8 mouse cellular contexts compared by ENCODE assay signal in the genomic region with DNA sequence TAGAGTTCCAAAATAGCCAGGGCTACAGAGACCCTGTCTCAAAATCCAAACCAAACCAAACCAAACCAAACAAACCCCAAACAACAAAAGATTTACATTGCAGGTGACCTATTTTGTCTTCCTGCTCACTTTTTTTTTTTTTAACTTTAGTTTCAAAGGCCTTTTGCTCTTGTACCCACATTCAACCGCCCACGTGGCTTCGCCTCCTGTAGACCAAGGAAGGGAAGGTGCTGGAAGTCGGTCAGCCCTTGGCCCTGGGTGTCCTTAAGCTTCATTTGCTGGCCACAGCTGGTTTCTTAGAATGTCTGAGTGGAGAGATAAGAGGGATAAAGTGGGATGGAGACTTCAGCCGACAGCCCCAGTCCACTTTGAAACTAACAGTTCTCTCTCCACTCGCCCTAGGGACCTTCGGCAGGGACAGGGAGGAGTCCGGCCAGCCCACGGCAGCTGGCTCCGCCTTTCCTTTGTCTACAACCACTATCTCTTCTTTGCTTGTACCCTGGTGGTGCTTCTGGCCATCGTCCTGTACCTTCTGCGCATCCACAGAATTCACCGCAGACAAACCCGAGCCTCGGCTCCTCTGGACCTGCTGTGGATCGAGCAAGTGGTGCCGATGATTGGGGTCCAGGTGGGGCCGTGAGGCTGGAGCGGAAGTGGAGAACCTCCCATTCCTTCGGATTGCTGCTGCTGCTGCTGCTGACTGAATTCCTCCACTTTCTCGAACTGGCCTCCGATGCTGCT. TPM values are rescaled to one million over a fixed set of nuclear protein-coding genes. Genes with fewer than 3 reads are reported as not detected.
DNase-seq lines count a peak whose midpoint lies in the region; ATAC-seq lines count a peak whose summit lies in the region.

No protein-coding gene starts in this region.

- peak overlapping the region; percentile 18 for H3K4me3 ChIP-seq in midbrain, embryonic 14.5 days (replicated peaks; ENCODE audit: low read depth, low read length)

- no peaks in the 10 kb centered on the region for H3K4me1 ChIP-seq in midbrain, embryonic 14.5 days (ENCODE audit: control insufficient read depth, insufficient read depth, low read length)

- no peaks in the 10 kb centered on the region for H3K9me3 ChIP-seq in midbrain, embryonic 14.5 days (ENCODE audit: control insufficient read depth, low read length)

- no peaks in the 10 kb centered on the region for H3K27me3 ChIP-seq in midbrain, embryonic 14.5 days (ENCODE audit: control insufficient read depth, insufficient read depth, low read length)

- H3K9ac ChIP-seq in midbrain, embryonic 14.5 days (replicated peaks; ENCODE audit: low read length): no peak overlapping the region; the same call in 1 of the 2 replicates

- peak; percentile 20 to 27 for DNase-seq in adrenal gland, postnatal 36 days
- no peak for DNase-seq in adrenal gland, postnatal 4 days (ENCODE audit: low spot score in 2 of 2)
- DNase-seq in embryo, embryonic 10 days (ENCODE audit: low spot score): peak; percentile 52
- peak; percentile 46 for DNase-seq in heart, postnatal 4 days
- no peak for DNase-seq in midbrain, embryonic 14.5 days
- DNase-seq in left cerebral cortex, postnatal 4 days: no peak
- DNase-seq in layer of hippocampus, adult 8-10 months (ENCODE audit: low spot score in 2 of 2): no peak
- no peak for DNase-seq in left cerebral cortex, adult 9 months (ENCODE audit: low spot score in 2 of 2)

- H3K36me3 ChIP-seq in midbrain, embryonic 14.5 days (ENCODE audit: control insufficient read depth, insufficient read depth, low read length): peaks cover 54% of the 10 kb centered on the region

- intact Hi-C loops in left cerebral cortex, postnatal 4 days (cut with DNase I): loop anchor here (10.0 kb wide), 1 partner anchor 365 kb away; no protein-coding TSS in a partner anchor

- no peak for ATAC-seq in midbrain, embryonic 14.5 days (ENCODE audit: low FRiP score, low TSS enrichment)

- 43% methylated on average over 22 of the region's 22 CpGs for WGBS in midbrain, embryonic 14.5 days

- 0 out of 2 replicates have a peak overlapping the region, but pooled peaks have one; percentile 13 for H3K27ac ChIP-seq in midbrain, embryonic 14.5 days (replicated peaks; ENCODE audit: low read depth, low read length)

- H3K4me2 ChIP-seq in midbrain, embryonic 14.5 days (ENCODE audit: low read length): peak overlapping the region; percentile 48

RNA-seq across cellular contexts. Expression of gene Cutc, which starts 23.3 kb away (rescaled TPM):
- 10 to 100 TPM in 1 of 2 experiments, 1 to 10 TPM in 1; 7.5 to 14.7 TPM for total RNA-seq in adrenal gland, postnatal 36 days (2021)
- 10 to 100 TPM; 14.1 to 15.3 TPM for total RNA-seq in adrenal gland, postnatal 4 days (2021)
- total RNA-seq in heart, postnatal 4 days (2021): 1 to 10 TPM; 8.2 to 8.3 TPM
- 7.6 and 10.6 TPM in 2 replicates for polyA plus RNA-seq in midbrain, embryonic 14.5 days (2014; fragmentation: Nextera tagmentation; extraction: Ambion mirVana)
- 1 to 10 TPM; 2.2 to 4.3 TPM for total RNA-seq in left cerebral cortex, postnatal 4 days (2021)
- 1 to 10 TPM; 5.8 to 8.2 (median 7.7) TPM for total RNA-seq in layer of hippocampus, adult 8-10 months (2022)

RNA-seq across cellular contexts. Expression of gene Cox15, which starts 23.3 kb away (rescaled TPM):
- 10 to 100 TPM; 35.3 to 43.6 TPM for total RNA-seq in adrenal gland, postnatal 36 days (2021)
- 10 to 100 TPM; 41.0 to 45.9 TPM for total RNA-seq in adrenal gland, postnatal 4 days (2021)
- total RNA-seq in heart, postnatal 4 days (2021): 10 to 100 TPM; 35.7 to 36.0 TPM
- polyA plus RNA-seq in midbrain, embryonic 14.5 days (2014; fragmentation: Nextera tagmentation; extraction: Ambion mirVana): 8.4 and 10.6 TPM in 2 replicates
- total RNA-seq in left cerebral cortex, postnatal 4 days (2021): 10 to 100 TPM; 17.6 to 18.3 TPM
- 10 to 100 TPM; 13.6 to 24.6 (median 14.7) TPM for total RNA-seq in layer of hippocampus, adult 8-10 months (2022)

RNA-seq across cellular contexts. Expression of gene Entpd7, which starts 40.0 kb away (rescaled TPM):
- 10 to 100 TPM; 21.2 to 27.1 TPM for total RNA-seq in adrenal gland, postnatal 36 days (2021)
- 10 to 100 TPM; 20.9 to 24.6 TPM for total RNA-seq in adrenal gland, postnatal 4 days (2021)
- total RNA-seq in heart, postnatal 4 days (2021): 1 to 10 TPM; 6.5 to 6.9 TPM
- 10.3 and 10.5 TPM in 2 replicates for polyA plus RNA-seq in midbrain, embryonic 14.5 days (2014; fragmentation: Nextera tagmentation; extraction: Ambion mirVana)
- 10 to 100 TPM; 26.2 to 26.3 TPM for total RNA-seq in left cerebral cortex, postnatal 4 days (2021)
- 10 to 100 TPM; 16.6 to 22.6 (median 19.3) TPM for total RNA-seq in layer of hippocampus, adult 8-10 months (2022)

RNA-seq across cellular contexts. Expression of gene Abcc2, which starts 52.5 kb away (rescaled TPM):
- total RNA-seq in adrenal gland, postnatal 36 days (2021): under 1 TPM; 0.10 to 0.30 TPM
- 1 to 10 TPM; 2.6 to 9.8 TPM for total RNA-seq in adrenal gland, postnatal 4 days (2021)
- not detected for total RNA-seq in heart, postnatal 4 days (2021)
- polyA plus RNA-seq in midbrain, embryonic 14.5 days (2014; fragmentation: Nextera tagmentation; extraction: Ambion mirVana): not detected in 2 replicates
- under 1 TPM; 0.26 to 0.28 TPM for total RNA-seq in left cerebral cortex, postnatal 4 days (2021)
- under 1 TPM in 2 of 4 experiments, not detected in 2; 0.06 to 0.33 TPM for total RNA-seq in layer of hippocampus, adult 8-10 months (2022)

RNA-seq across cellular contexts. Expression of gene Slc25a28, which starts 54.8 kb away (rescaled TPM):
- total RNA-seq in adrenal gland, postnatal 36 days (2021): 10 to 100 TPM; 54.2 to 91.4 TPM
- total RNA-seq in adrenal gland, postnatal 4 days (2021): 10 to 100 TPM; 82.6 to 93.9 TPM
- total RNA-seq in heart, postnatal 4 days (2021): 10 to 100 TPM; 23.3 to 24.0 TPM
- polyA plus RNA-seq in midbrain, embryonic 14.5 days (2014; fragmentation: Nextera tagmentation; extraction: Ambion mirVana): 10.8 and 16.7 TPM in 2 replicates
- total RNA-seq in left cerebral cortex, postnatal 4 days (2021): 10 to 100 TPM; 48.8 to 50.7 TPM
- 10 to 100 TPM; 45.9 to 51.6 (median 48.9) TPM for total RNA-seq in layer of hippocampus, adult 8-10 months (2022)

Comparison
In these comparisons a context has a peak if more than half of its experiments do, and no peak if none do; other contexts are left out.
1. DNase-seq: peak in adrenal gland, postnatal 36 days (2 of 2), embryo, embryonic 10 days (single experiment) and heart, postnatal 4 days (single experiment); none in adrenal gland, postnatal 4 days (0 of 2), midbrain, embryonic 14.5 days (single experiment), left cerebral cortex, postnatal 4 days (single experiment), layer of hippocampus, adult 8-10 months (0 of 2) and left cerebral cortex, adult 9 months (0 of 2).